Mouse (Mus musculus) retina, postnatal 1 day (tissue): ENCODE measurements around the gene Sprr2f.

Experiments
- DNase-seq: peaks from one replicate; pipeline ENCODE4 v3.0.0-alpha.2; 2012

Gene Sprr2f

DNA sequence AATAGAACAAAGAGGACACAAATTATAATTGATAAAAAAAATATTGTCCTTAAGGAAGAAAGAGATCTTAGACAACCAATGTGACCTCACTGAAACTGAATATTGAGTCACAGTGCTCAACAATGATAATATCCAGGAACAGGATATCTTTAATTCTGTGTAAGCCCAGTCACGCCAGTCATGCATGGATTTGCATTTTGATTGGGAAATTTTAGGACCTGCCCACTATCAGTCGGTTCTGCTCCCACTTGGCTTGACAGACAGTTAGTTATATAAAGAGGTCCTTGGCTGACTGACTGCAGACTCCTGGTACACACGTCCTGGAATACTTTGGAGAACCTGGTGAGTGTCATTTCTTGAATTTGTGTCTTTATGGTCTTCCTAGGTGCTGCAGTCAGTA, at the start of gene Sprr2f:
TSS of gene Sprr2f (plus strand) at position 301 of the 400 bp plus-strand sequence.
- DNase-seq: no peak

DNA sequence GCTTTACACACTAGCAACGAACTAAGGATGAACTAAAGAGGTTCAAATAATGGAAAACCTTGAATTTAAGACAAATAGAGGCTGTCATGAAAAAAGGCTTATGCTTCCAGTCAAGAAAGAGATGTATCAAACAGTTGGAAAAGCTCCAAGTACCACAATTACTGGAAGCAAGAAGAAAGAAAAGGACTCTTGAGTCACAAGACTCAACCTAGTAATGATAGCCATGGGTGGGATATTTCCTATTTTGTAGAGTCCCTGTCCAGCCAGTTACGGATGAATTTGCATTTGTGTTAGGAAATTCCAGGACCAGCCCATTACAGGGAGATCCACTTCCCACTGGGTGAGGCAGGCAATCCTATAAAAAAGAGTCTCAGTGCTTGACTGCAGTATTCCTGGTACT, 48.7 kb upstream of the Sprr2f start, which contains the start of gene Sprr2b:
TSS of gene Sprr2b (plus strand) at position 301 of the 400 bp plus-strand sequence.
- no peak for DNase-seq

DNA sequence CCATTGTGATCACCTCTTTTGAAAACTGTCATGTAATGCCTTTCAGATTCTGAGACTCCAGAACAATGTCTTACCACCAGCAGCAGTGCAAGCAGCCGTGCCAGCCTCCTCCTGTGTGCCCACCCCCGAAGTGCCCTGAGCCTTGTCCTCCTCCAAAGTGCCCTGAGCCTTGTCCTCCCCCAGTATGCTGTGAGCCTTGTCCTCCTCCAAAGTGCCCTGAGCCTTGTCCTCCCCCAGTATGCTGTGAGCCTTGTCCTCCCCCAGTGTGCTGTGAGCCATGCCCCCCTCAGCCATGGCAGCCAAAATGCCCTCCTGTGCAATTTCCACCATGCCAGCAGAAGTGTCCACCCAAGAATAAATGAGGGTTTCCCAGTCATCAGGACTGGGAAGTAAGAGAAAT, 47.6 kb upstream of the Sprr2f start:
- no peak for DNase-seq

DNA sequence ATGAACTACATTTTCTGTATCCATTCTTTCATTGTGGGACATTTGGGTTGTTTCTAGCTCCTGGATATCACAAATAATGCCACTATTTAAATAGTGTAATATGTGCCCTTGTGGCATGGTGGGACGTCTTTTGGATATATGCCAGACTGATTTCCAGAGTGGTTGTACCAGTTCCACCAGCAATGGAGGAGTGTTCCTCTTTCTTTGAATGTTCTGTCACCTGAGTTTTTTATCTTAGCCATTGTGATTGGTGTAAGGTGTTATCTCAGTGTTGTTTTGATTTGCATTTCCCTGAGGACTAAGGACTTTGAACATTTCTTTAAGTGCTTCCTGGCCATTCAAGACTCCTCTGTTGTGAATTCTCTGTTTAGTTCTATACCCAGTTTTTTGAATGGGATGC, 28.7 kb upstream of the Sprr2f start:
- DNase-seq: no peak

DNA sequence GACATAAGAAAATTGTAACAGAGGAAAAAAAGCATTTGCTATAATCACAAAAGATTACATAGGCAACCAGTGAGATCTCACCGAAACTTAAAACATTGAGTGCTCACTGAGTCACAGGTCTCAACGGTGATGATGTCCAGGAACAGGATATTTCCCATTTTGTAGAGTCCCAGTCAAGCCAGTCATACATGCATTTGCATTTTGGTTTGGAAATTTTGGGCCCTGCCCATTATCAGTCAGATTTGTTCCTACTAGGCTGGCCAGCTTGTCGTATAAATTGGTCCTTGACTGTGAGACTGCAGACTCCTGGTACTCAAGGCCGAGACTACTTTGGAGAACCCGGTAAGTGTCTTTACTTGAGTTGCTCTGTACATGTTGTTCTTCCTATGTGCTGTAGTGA, 26.1 kb upstream of the Sprr2f start, which contains the start of gene Sprr2d:
TSS of gene Sprr2d (plus strand) at position 301 of the 400 bp plus-strand sequence.
- DNase-seq: no peak

DNA sequence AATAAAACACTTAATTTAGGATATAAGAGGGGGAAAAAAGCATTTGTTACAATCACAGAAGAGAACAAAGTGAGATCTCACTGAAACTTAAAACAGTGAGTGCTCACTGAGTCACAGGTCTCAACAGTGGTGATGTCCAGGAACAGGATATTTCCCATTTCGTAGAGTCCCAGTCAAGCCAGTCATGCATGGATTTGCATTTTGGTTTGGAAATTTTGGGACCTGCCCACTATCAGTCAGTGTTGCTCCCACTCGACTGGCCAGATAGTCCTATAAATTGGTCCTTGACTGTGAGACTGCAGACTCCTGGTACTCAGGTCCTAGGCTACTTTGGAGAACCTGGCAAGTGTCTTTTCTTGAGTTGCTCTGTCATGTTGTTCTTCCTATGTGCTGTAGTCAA, 13.1 kb upstream of the Sprr2f start, which contains the start of gene Sprr2e:
TSS of gene Sprr2e (plus strand) at position 301 of the 400 bp plus-strand sequence.
- no peak for DNase-seq

DNA sequence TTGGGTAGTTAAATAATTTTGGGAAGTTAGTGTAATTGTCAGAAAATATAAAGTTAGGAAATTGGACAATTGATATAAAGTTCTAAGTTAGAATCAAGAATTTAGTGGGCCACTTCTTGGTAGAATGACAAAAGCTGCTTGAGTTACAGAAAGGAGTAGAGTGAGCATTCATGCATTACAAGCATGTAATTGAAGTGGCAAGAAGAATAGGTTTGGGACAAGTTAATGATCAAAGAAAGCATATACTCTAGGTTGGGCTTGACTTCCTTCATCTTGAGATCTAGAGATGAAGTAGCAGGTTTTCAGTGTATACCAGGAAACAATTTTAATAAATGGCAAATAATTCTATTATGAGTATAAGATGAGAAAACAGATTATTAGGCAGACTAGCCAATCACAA, 3.4 kb upstream of the Sprr2f start:
- DNase-seq: no peak

DNA sequence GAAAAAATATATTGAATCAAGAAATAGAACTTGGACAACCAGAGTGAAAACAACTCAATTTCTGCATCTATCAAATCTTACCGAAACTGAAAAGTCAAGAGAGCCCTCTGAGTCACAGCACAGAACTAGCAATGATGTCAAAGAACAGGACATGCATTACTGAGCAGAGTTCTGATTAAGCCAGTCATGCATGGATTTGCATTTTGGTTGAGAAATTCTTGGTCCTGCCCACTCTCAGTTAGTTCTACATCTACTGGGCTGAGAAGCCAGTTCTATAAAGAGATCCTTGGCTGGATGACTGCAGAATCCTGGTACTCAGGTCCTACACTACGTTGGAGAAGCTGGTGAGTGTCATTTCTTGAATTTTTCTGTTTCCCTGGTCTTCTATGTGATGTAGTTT, 8.6 kb downstream of the Sprr2f start:
- DNase-seq: no peak

DNA sequence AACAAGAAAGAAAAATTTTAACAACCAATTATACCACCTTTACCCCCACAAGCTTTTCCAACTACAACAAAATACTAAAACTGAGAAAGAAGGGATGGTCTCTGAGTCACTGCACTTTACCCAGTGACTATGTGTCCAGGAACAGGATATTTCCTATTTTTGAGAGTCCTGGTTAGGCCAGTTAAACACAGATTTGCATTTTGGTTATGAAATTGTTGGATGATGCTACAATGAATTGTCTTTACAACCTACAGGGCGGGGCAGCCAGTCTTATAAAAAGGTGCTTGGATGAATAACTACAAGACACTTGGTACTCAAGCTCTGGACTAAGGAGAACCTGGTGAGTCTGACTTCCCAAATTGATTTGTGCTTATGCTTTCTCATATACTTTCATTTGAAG, 20.4 kb downstream of the Sprr2f start, which contains the start of gene Sprr2h:
TSS of gene Sprr2h (plus strand) at position 301 of the 400 bp plus-strand sequence.
- DNase-seq: no peak

DNA sequence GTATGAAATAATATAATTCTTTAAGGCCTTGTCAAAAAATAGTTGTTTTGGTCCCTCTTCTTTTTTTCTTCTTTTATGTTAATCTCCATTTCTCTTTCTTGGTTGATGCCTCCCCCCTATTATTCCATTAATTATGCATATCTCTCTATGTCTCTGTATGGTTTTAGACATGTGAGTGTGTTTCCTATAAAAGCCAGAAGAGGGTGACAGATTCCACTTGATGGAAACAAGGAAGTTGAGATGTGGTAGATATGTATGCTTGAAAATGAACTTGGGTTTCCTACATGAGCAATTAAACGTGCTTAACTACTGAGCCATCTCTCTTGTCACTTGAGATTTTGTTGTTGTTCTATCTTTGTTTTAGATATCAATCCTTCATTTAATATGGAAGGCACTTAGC, 29.3 kb downstream of the Sprr2f start:
- peak; percentile 1 for DNase-seq

DNA sequence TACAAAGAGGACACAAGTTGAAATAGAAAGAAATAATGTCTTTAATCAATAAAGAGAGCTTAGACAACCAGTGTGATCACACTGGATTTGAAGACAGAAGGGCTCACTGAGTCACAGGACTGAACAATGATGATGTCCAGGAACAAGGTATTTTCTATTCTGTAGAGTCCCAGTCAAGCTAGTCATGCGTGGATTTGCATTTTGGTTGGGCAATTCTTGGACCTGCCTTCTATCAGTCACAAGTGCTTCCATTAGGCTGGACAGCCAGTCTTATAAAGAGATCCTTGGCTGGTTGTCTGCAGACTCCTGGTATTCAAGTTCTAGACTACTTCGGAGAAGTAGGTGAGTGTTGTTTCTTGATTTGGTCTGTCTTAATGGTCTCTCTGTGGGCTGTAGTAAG, 42.7 kb downstream of the Sprr2f start, which contains the start of gene Sprr2i:
TSS of gene Sprr2i (plus strand) at position 301 of the 400 bp plus-strand sequence.
- no peak for DNase-seq
